Mouse (Mus musculus): ENCODE data around the gene Ggt7.
"Not testable (repeated sequence)": the region's sequence is repeated elsewhere in the genome, so short reads cannot be mapped to it uniquely, and the experiment has no call there.

The Ggt7 gene

GRCm38 (mm10) chr2:155517455-155518423 lies at the start of gene Ggt7, which contains the start of gene Acss2:
Gene Ggt7, minus strand, starts transcription at chr2:155518237.
Gene Acss2, plus strand, starts transcription at chr2:155517948.
- peak; percentile 96 for DNase-seq (ENCODE audit: low spot score in 2 of 2)

GRCm38 (mm10) chr2:155567751-155568150 lies 49.7 kb upstream of the Ggt7 start:
- DNase-seq (ENCODE audit: low spot score in 2 of 2), result no peak

- DNase-seq (ENCODE audit: low spot score in 2 of 2), result no peak
Observed at GRCm38 (mm10) chr2:155562934-155563333, 44.9 kb upstream of the Ggt7 start.

GRCm38 (mm10) chr2:155562209-155562608 lies 44.2 kb upstream of the Ggt7 start:
- no peak for DNase-seq (ENCODE audit: low spot score in 2 of 2)

- no peak for DNase-seq (ENCODE audit: low spot score in 2 of 2)
Observed at GRCm38 (mm10) chr2:155554426-155554985, 36.5 kb upstream of the Ggt7 start.

GRCm38 (mm10) chr2:155552949-155553354 lies 34.9 kb upstream of the Ggt7 start:
- peak; percentile 63 to 73 for DNase-seq (ENCODE audit: low spot score in 2 of 2)

- peak; percentile 15 to 38 for DNase-seq (ENCODE audit: low spot score in 2 of 2)
Observed at GRCm38 (mm10) chr2:155552336-155552735, 34.3 kb upstream of the Ggt7 start.

- no peak for DNase-seq (ENCODE audit: low spot score in 2 of 2)
Observed at GRCm38 (mm10) chr2:155546955-155547354, 28.9 kb upstream of the Ggt7 start.

- DNase-seq (ENCODE audit: low spot score in 2 of 2), result no peak
Observed at GRCm38 (mm10) chr2:155540822-155541458, 22.9 kb upstream of the Ggt7 start.

GRCm38 (mm10) chr2:155539696-155540095 lies 21.7 kb upstream of the Ggt7 start:
- no peak for DNase-seq (ENCODE audit: low spot score in 2 of 2)

- not testable (repeated sequence) for DNase-seq (ENCODE audit: low spot score in 2 of 2)
Observed at GRCm38 (mm10) chr2:155538463-155539057, 20.5 kb upstream of the Ggt7 start.

GRCm38 (mm10) chr2:155537761-155538462 lies 19.9 kb upstream of the Ggt7 start:
- no peak for DNase-seq (ENCODE audit: low spot score in 2 of 2)

- DNase-seq (ENCODE audit: low spot score in 2 of 2), result no peak
Observed at GRCm38 (mm10) chr2:155536292-155536691, 18.3 kb upstream of the Ggt7 start.

GRCm38 (mm10) chr2:155527367-155527766 lies 9.3 kb upstream of the Ggt7 start:
- no peak for DNase-seq (ENCODE audit: low spot score in 2 of 2)

GRCm38 (mm10) chr2:155524378-155524777 lies 6.3 kb upstream of the Ggt7 start:
- DNase-seq (ENCODE audit: low spot score in 2 of 2), result no peak

GRCm38 (mm10) chr2:155523706-155524105 lies 5.7 kb upstream of the Ggt7 start:
- no peak for DNase-seq (ENCODE audit: low spot score in 2 of 2)

- DNase-seq (ENCODE audit: low spot score in 2 of 2), result no peak
Observed at GRCm38 (mm10) chr2:155518531-155519270, 664 bp upstream of the Ggt7 start.

GRCm38 (mm10) chr2:155515941-155516340 lies 2.1 kb downstream of the Ggt7 start:
- peak; percentile 40 to 69 for DNase-seq (ENCODE audit: low spot score in 2 of 2)

- peak; percentile 86 to 94 for DNase-seq (ENCODE audit: low spot score in 2 of 2)
Observed at GRCm38 (mm10) chr2:155514666-155515065, 3.4 kb downstream of the Ggt7 start.

- DNase-seq (ENCODE audit: low spot score in 2 of 2), result no peak
Observed at GRCm38 (mm10) chr2:155513543-155513942, 4.5 kb downstream of the Ggt7 start.

GRCm38 (mm10) chr2:155512479-155512878 lies 5.6 kb downstream of the Ggt7 start:
- peak; percentile 27 to 68 for DNase-seq (ENCODE audit: low spot score in 2 of 2)
